Mouse (Mus musculus) small intestine, adult 2 months (tissue): Measurements from ENCODE around the gene Mgat4a.

Experiments used
- CTCF ChIP-seq: fragments of 200-500 bp; IDR thresholded peaks from 2 replicates; pipeline ENCODE4 v1.5.1; 2012; ENCODE audit warnings: low read depth, mild to moderate bottlenecking, control low read depth, inconsistent platforms, low read length, moderate library complexity, mixed read lengths; ENCODE audit not compliant: insufficient replicate concordance, insufficient read length; ENCODE audit errors: extremely low read depth
- POLR2A ChIP-seq: fragments of 200-500 bp; IDR thresholded peaks from 2 replicates; pipeline ENCODE4 v1.6.1; 2012; ENCODE audit warnings: low read depth, mild to moderate bottlenecking, control low read depth, inconsistent platforms, low read length, moderate library complexity

- TF ChIP-seq POLR2A (no peak), CTCF (no peak)
Measured at GRCm38 (mm10) chr1:37503656-37504055, 37.2 kb downstream of the Mgat4a start.
